Mouse (Mus musculus) splenic B cell, adult 2 months (primary cell): ENCODE data around the gene Slc27a4.
A peak's percentile ranks its signal among the peaks of the same experiment; 100 is the strongest.

ENCODE experiments used
- DNase-seq: peaks from one replicate; pipeline ENCODE4 v3.0.0-alpha.2; 2011; ENCODE audit warnings: low read depth, low spot score
- H3K27me3 ChIP-seq: 2 replicates; pipeline ENCODE4 v1.6.1; 2012; ENCODE audit warnings: mild to moderate bottlenecking, low read length, moderate library complexity, mixed read lengths; ENCODE audit not compliant: control insufficient read depth, poor library complexity, insufficient read depth, severe bottlenecking
- H3K36me3 ChIP-seq: 2 replicates; pipeline ENCODE4 v1.6.1; 2012; ENCODE audit warnings: mild to moderate bottlenecking, low read length, moderate library complexity, mixed read lengths; ENCODE audit not compliant: control insufficient read depth, poor library complexity, insufficient read depth, severe bottlenecking

Gene Slc27a4

GRCm38 (mm10) chr2:29802827-29803201 lies 380 bp downstream of the Slc27a4 start:
- no peak for DNase-seq
- Histone ChIP-seq H3K27me3 (no peaks in the 10 kb centered on the region), H3K36me3 (no peaks in the 10 kb centered on the region)

- no peaks in the 10 kb centered on the region for H3K36me3 ChIP-seq
- DNase-seq, result peak; percentile 38
- H3K27me3 ChIP-seq, result no peaks in the 10 kb centered on the region
Measured at GRCm38 (mm10) chr2:29803400-29803831, 982 bp downstream of the Slc27a4 start.

- H3K27me3 ChIP-seq, result no peaks in the 10 kb centered on the region
- no peak for DNase-seq
- H3K36me3 ChIP-seq, result no peaks in the 10 kb centered on the region; the same call in none of the 2 replicates
Measured at GRCm38 (mm10) chr2:29815678-29816371, 13.4 kb downstream of the Slc27a4 start.

- DNase-seq, result peak; percentile 86
- no peaks in the 10 kb centered on the region for H3K27me3 ChIP-seq
- H3K36me3 ChIP-seq, result no peaks in the 10 kb centered on the region; the same call in 1 of the 2 replicates
Measured at GRCm38 (mm10) chr2:29817426-29818232, 15.2 kb downstream of the Slc27a4 start.

GRCm38 (mm10) chr2:29819363-29819762 lies 16.9 kb downstream of the Slc27a4 start:
- no peaks in the 10 kb centered on the region for H3K27me3 ChIP-seq

GRCm38 (mm10) chr2:29820025-29820817 lies 17.8 kb downstream of the Slc27a4 start, which contains the start of gene Urm1:
Urm1 (plus strand) TSS chr2:29820075.
- H3K36me3 ChIP-seq, result no peaks in the 10 kb centered on the region
- H3K27me3 ChIP-seq, result no peaks in the 10 kb centered on the region
- DNase-seq, result peak; percentile 48

More at GRCm38 (mm10) chr2:29819363-29819762, 16.9 kb downstream of the Slc27a4 start:
- no peaks in the 10 kb centered on the region for H3K36me3 ChIP-seq
- no peak for DNase-seq

DNA sequence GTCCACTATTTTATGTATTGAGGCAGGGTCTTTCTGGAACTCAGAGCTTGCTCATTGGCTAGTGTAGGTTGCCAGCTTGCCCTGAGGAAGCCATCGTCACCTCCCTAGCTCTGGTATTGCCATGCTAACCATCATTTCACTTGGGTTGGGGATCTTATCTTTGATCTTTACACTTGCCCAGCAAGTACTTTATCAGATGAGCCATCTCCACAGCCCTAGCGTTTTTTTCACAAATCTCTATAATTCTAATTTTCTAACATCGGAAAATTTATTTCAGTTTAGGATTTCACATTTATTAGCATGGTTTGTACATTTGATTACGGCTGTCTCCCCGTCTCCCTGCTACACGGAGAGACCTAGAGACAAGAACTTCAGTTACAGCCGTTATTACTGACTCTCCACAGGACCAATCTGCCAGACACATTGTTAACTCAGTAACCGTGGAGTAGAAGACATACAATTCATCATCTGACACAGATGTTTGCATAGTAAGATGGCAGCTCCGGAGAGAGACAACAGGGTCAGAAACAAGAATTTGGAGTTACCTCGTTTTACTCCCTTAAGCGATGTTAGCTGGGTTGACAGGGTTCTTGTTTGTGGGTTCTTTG lies 24.0 kb downstream of the Slc27a4 start:
- no peak for DNase-seq
- no peaks in the 10 kb centered on the region for H3K36me3 ChIP-seq
- no peaks in the 10 kb centered on the region for H3K27me3 ChIP-seq

- peak; percentile 98 for DNase-seq
Measured at GRCm38 (mm10) chr2:29826926-29827708, 24.7 kb downstream of the Slc27a4 start.

DNA sequence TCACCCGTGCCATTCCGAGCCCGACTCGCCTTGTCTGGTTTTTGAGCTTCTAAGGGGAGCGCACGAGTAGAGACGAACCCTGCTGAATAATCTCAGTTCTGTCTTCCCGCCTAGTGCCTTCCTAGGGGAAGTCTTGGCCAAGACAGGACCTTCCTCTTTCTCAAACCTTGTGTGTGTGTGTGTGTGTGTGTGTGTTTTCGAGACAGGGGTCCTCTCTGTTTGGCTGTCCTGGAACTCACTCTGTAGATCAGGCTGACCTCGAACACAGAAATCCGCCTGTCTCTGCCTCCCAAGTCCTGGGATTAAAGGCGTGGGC lies 25.2 kb downstream of the Slc27a4 start:
- no peaks in the 10 kb centered on the region for H3K36me3 ChIP-seq
- no peaks in the 10 kb centered on the region for H3K27me3 ChIP-seq
- no peak for DNase-seq

More at GRCm38 (mm10) chr2:29826926-29827708, 24.7 kb downstream of the Slc27a4 start:
- no peaks in the 10 kb centered on the region for H3K36me3 ChIP-seq
- H3K27me3 ChIP-seq, result no peaks in the 10 kb centered on the region

GRCm38 (mm10) chr2:29831106-29831505 lies 28.7 kb downstream of the Slc27a4 start:
- DNase-seq, result no peak
- Histone ChIP-seq H3K36me3 (no peaks in the 10 kb centered on the region), H3K27me3 (no peaks in the 10 kb centered on the region)

DNA sequence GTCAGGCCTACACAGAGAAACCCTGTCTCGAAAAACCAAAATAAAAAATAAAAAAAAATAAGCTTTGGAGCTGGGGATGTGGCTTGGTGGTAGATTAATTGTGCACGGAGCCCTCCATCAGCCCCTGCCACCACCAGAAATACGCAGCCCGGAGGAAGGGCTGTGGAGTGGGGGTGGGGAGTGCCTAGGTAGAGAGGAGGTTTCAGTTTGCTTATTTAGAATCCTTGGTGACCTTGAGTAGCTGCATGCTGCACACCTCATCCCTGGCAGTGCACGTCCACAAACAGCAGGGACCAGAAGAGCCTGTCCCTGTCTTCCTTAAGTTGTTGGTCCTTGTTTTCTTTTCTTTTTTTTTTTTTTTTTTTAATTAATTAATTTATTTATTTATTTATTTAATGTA lies 31.4 kb downstream of the Slc27a4 start:
- no peaks in the 10 kb centered on the region for H3K27me3 ChIP-seq

GRCm38 (mm10) chr2:29835391-29835899 lies 33.0 kb downstream of the Slc27a4 start:
- Histone ChIP-seq H3K36me3 (0 out of 2 replicates have a peak, but pooled peaks cover 3% of the 10 kb centered on the region), H3K27me3 (no peaks in the 10 kb centered on the region)
- DNase-seq, result no peak

More for the DNA sequence above, 31.4 kb downstream of the Slc27a4 start:
- no peaks in the 10 kb centered on the region for H3K36me3 ChIP-seq
- DNase-seq, result no peak

DNA sequence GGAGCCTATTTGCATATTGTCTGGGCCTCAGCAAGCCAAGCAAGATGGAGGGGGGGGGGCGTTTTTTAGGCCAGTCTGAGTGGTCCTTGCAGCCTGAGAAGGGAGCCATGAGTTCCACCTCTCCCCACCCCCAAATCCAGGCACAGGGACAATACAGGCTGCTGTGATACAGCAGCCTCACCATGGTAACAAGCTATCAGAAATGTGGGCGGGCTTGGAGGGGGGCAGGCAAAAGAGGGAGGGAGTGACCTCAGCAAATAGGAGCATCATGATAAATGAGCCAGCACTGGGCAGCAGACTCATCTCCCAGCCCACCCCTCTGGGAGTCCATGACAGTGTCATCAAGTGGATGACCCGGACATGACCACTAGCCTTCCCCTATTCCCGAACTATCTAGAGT lies 37.0 kb downstream of the Slc27a4 start:
- DNase-seq, result no peak
- Histone ChIP-seq H3K36me3 (peaks cover 8% of the 10 kb centered on the region; the same call in 1 of the 2 replicates), H3K27me3 (no peaks in the 10 kb centered on the region)
